Mouse (Mus musculus) heart, postnatal 0 days (tissue): ENCODE data around the gene Gdpd3.

Experiments used
- CTCF ChIP-seq: IDR thresholded peaks from 2 replicates; pipeline ENCODE4 v1.5.1; 2016; ENCODE audit warnings: antibody characterized with exemption, control low read depth, low read depth
- EP300 ChIP-seq: IDR thresholded peaks from 2 replicates; pipeline ENCODE4 v1.6.1; 2016; ENCODE audit warnings: antibody characterized with exemption, low read depth

- TF ChIP-seq CTCF (no peak; the same call in 1 of the 2 replicates), EP300 (no peak)
These were observed 52.7 kb downstream of the Gdpd3 start for GRCm38 (mm10) chr7:126818818-126819217.
